ENCODE assay signal across 12 mouse cellular contexts in the genomic region with DNA sequence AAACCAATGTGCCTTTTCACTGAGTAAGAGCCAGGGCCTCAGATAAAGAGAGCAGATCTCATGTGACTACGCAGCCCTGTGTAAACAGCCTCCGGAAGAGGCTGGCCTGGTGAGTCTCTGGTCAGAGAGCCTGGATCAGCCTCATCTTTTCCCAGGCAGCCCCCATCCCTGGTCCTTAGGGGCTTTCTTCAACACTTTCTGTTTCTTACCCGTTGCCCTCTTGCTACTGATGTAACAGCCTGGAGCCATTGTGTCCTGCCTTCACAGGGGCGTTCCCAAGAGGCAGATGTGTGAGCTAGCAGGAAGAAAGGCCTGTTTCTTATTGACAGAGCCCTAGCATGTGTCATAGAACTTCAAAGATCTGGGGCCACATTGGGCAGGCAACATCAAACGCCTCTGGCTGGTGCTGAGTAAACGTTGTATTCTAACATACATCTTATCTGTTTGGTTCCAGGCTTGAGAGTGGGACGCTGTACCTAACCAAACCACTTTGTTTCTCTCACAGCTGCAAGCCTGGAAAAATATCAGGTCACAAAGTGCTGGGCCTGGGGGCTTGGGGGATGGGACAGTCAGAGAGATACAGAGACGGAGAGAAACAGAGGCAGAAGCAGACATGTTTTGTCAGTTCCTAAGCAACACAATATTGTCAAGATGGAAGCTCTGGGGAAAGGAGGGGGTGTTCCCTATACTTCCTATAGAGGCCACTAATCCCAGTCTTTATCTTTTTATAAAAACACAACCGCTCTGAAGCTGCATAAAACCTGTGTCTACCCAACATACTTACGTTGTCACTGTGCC.
DNase-seq lines count a peak whose midpoint lies in the region; ATAC-seq and TF ChIP-seq lines count a peak whose summit lies in the region.
"Had no signal": no experiment of that assay in that cellular context is flagged by ENCODE, and none has a peak within 500 bp of the region (broad histone marks: within the 10 kb centered on the region; RNA-seq: fewer than 3 reads in every experiment).

No protein-coding gene starts in this region.

- intact Hi-C loops in heart, postnatal 25 days (cut with DNase I), result no loop called here

- 0 out of 2 replicates have a peak, but pooled peaks have one; percentile 1 for TF ChIP-seq CTCF in forebrain, postnatal 0 days (IDR thresholded peaks at IDR 0.05; ENCODE audit: low read depth)

- H3K36me3 ChIP-seq in heart, embryonic 14.5 days (ENCODE audit: control insufficient read depth, insufficient read depth, low read length), result no peaks in the 10 kb centered on the region
- no peaks in the 10 kb centered on the region for H3K36me3 ChIP-seq in forebrain, postnatal 0 days (ENCODE audit: insufficient read depth)
- H3K36me3 ChIP-seq in midbrain, embryonic 15.5 days (replicated peaks), result no peaks in the 10 kb centered on the region
- H3K36me3 ChIP-seq in kidney, embryonic 15.5 days, result no peaks in the 10 kb centered on the region

- 0 out of 2 replicates have a peak overlapping the region, but pooled peaks have one; percentile 13 for H3K4me2 ChIP-seq in heart, embryonic 14.5 days (ENCODE audit: low read length)
- no peak overlapping the region for H3K4me2 ChIP-seq in forebrain, postnatal 0 days (ENCODE audit: low read depth)
- no peak overlapping the region for H3K4me2 ChIP-seq in midbrain, embryonic 15.5 days
- H3K4me2 ChIP-seq in kidney, embryonic 15.5 days, result no peak overlapping the region

- ATAC-seq in heart, embryonic 14.5 days (ENCODE audit: insufficient number of reproducible peaks, insufficient read depth, low FRiP score, low read depth), result peak; percentile 79
- peak; percentile 54; the same call in 1 of the 2 replicates for ATAC-seq in forebrain, postnatal 0 days
- 0 out of 2 replicates have a peak, but pooled peaks have one; percentile 37 for ATAC-seq in midbrain, embryonic 15.5 days (replicated peaks)
- no peak for ATAC-seq in kidney, embryonic 15.5 days (replicated peaks; ENCODE audit: low FRiP score)
- ATAC-seq in cerebellum, adult (ENCODE audit: insufficient number of reproducible peaks, low FRiP score, low TSS enrichment), result no peak
- ATAC-seq: CD4-positive, CD25-positive, alpha-beta regulatory T cell, adult 4 months had no signal

- peaks cover 12 to 16% of the 10 kb centered on the region in 2 experiments for H3K4me1 ChIP-seq in heart, embryonic 14.5 days (ENCODE audit: control insufficient read depth in 2 of 2, insufficient read depth in 2 of 2, low read length in 2 of 2)
- no peaks in the 10 kb centered on the region for H3K4me1 ChIP-seq in forebrain, postnatal 0 days (ENCODE audit: insufficient read depth)
- peaks cover 11% of the 10 kb centered on the region for H3K4me1 ChIP-seq in midbrain, embryonic 15.5 days
- 0 out of 2 replicates have a peak, but pooled peaks cover 3% of the 10 kb centered on the region for H3K4me1 ChIP-seq in kidney, embryonic 15.5 days

- H3K4me3 ChIP-seq in heart, embryonic 14.5 days (ENCODE audit: control insufficient read depth in 1 of 2, insufficient read depth in 1 of 2, low read depth in 1 of 2, low read length in 2 of 2), result no peak overlapping the region
- H3K4me3 ChIP-seq in forebrain, postnatal 0 days (ENCODE audit: low read depth, low read length), result no peak overlapping the region
- no peak overlapping the region for H3K4me3 ChIP-seq in midbrain, embryonic 15.5 days
- no peak overlapping the region for H3K4me3 ChIP-seq in kidney, embryonic 15.5 days (replicated peaks)

- H3K27ac ChIP-seq in heart, embryonic 14.5 days (replicated peaks in 1 of 2; ENCODE audit: control insufficient read depth in 1 of 2, insufficient read depth in 1 of 2, low read depth in 2 of 2, low read length in 2 of 2), result peak overlapping the region; percentile 53 to 70; a peak in 3 of 4 replicates
- no peak overlapping the region for H3K27ac ChIP-seq in forebrain, postnatal 0 days (ENCODE audit: low read depth, low read length)
- H3K27ac ChIP-seq in midbrain, embryonic 15.5 days, result no peak overlapping the region
- no peak overlapping the region for H3K27ac ChIP-seq in kidney, embryonic 15.5 days
- H3K27ac ChIP-seq: liver, embryonic 14.5 days had no signal

- H3K9me3 ChIP-seq in heart, embryonic 14.5 days (ENCODE audit: control insufficient read depth, low read length), result no peaks in the 10 kb centered on the region
- H3K9me3 ChIP-seq in forebrain, postnatal 0 days (ENCODE audit: low read length), result no peaks in the 10 kb centered on the region
- H3K9me3 ChIP-seq in midbrain, embryonic 15.5 days, result no peaks in the 10 kb centered on the region
- H3K9me3 ChIP-seq in kidney, embryonic 15.5 days (replicated peaks), result no peaks in the 10 kb centered on the region

- DNase-seq in heart, postnatal 25 days (ENCODE audit: low spot score), result no peak
- DNase-seq in embryo, embryonic 10 days (ENCODE audit: low spot score), result peak; percentile 67
- peak; percentile 13 for DNase-seq in forebrain, postnatal 0 days
- DNase-seq in kidney, adult 9 months, result no peak
- DNase-seq: right cerebral cortex, postnatal 14 days; thymus, adult 18-20 months had no signal

- no peaks in the 10 kb centered on the region for H3K27me3 ChIP-seq in heart, embryonic 14.5 days (ENCODE audit: control insufficient read depth, insufficient read depth, low read length)
- no peaks in the 10 kb centered on the region; the same call in 1 of the 2 replicates for H3K27me3 ChIP-seq in forebrain, postnatal 0 days (ENCODE audit: insufficient read depth, low read length)
- H3K27me3 ChIP-seq in midbrain, embryonic 15.5 days (replicated peaks), result no peaks in the 10 kb centered on the region
- H3K27me3 ChIP-seq in kidney, embryonic 15.5 days, result peaks cover 35% of the 10 kb centered on the region

- no peak overlapping the region for H3K9ac ChIP-seq in heart, embryonic 14.5 days (ENCODE audit: low read length)
- no peak overlapping the region for H3K9ac ChIP-seq in forebrain, postnatal 0 days
- no peak overlapping the region for H3K9ac ChIP-seq in midbrain, embryonic 15.5 days
- H3K9ac ChIP-seq in kidney, embryonic 15.5 days, result no peak overlapping the region
- H3K9ac ChIP-seq: liver, embryonic 14.5 days had no signal

- WGBS in heart, embryonic 14.5 days, result 14% methylated on average over 10 of the region's 10 CpGs
- WGBS in forebrain, postnatal 0 days, result 27% methylated on average over 10 of the region's 10 CpGs
- 16% methylated on average over 10 of the region's 10 CpGs for WGBS in midbrain, embryonic 15.5 days
- WGBS in kidney, embryonic 15.5 days, result 30% methylated on average over 10 of the region's 10 CpGs

Comparison
In these comparisons a context has a peak if more than half of its experiments do, and no peak if none do; other contexts are left out.
1. ATAC-seq: peak in heart, embryonic 14.5 days (single experiment), forebrain, postnatal 0 days (single experiment) and midbrain, embryonic 15.5 days (single experiment); none in kidney, embryonic 15.5 days (single experiment) and cerebellum, adult (single experiment).
2. H3K27ac ChIP-seq: peak in heart, embryonic 14.5 days (2 of 2); none in forebrain, postnatal 0 days (single experiment), midbrain, embryonic 15.5 days (single experiment) and kidney, embryonic 15.5 days (single experiment).
3. DNase-seq: peak in embryo, embryonic 10 days (single experiment) and forebrain, postnatal 0 days (single experiment); none in heart, postnatal 25 days (single experiment) and kidney, adult 9 months (single experiment).